Mouse (Mus musculus) kidney, adult 2 months (tissue): ENCODE measurements around the gene Acsf2.

ENCODE experiments used
- CTCF ChIP-seq: fragments of 200-500 bp; conservative IDR thresholded peaks from 2 replicates; pipeline ENCODE4 v1.5.1; 2011; ENCODE audit warnings: low read depth, mild to moderate bottlenecking, control low read depth, low read length, moderate library complexity, mixed read lengths; ENCODE audit not compliant: insufficient read depth, insufficient read length
- POLR2A ChIP-seq: fragments of 200-500 bp; IDR thresholded peaks from one replicate; pipeline ENCODE4 v1.6.1; 2011; ENCODE audit warnings: low read depth, low read length, control low read depth

DNA sequence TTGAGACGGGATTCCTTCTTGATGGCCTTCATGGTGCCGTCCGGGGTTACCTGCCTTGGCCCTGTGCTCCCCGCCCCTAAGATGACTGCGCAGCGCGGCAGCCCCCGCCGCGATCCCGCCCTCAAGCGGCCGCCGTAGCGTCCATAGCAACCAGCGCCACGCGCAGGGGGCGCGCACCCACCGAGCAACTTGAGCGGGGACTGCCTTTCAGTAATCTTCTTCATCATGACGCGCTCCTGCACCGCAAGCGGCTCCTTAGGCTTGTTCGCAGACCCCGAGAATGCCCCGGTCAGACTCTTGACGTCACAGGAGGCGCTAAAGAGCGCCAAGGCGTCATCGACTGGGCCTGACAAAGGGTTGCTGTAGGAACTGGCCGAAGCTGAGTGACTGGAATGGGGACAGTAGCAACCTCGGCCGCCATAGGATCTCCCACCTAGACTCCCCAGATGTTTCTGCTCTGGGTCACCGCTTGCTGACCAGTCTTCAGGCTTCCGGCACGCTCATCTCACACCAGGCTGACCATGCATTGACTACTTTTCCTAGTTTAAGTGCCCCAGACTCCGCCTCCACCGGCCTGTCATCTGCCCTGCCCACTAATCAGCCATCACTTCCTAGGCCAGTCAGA, 80.3 kb downstream of the Acsf2 start, which contains the start of gene Mycbpap:
- TF ChIP-seq CTCF (no peak), POLR2A (no peak)
